Mouse (Mus musculus) thymus, postnatal 14 days (tissue): Measurements from ENCODE around the gene Nr2e3.
A peak's percentile ranks its signal among the peaks of the same experiment; 100 is the strongest.
"Not testable (repeated sequence)": the region's sequence is repeated elsewhere in the genome, so short reads cannot be mapped to it uniquely, and the experiment has no call there.

Experiments used
- DNase-seq: peaks from one replicate; pipeline ENCODE4 v3.0.0; 2021

Gene Nr2e3

DNA sequence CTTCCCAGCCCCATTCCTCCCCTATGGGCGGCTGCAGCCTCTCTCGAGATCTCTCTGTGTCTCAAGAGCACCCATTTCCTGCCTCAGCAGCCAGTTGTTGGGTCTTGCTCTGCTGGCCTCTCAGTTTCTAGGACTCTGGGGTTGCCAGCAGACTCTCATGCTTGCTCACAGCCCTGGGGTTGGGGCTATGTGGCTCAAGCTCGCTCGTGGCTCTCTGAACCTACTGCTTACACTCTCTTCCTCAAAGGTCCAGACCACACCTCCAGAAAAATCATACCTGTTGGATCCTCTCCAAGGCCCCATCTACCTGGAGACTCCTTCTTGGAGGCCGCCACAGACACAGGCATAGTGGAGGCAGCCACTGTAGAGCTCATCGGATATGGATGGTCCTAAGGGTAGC lies 10.9 kb downstream of the Nr2e3 start:
- no peak for DNase-seq

DNA sequence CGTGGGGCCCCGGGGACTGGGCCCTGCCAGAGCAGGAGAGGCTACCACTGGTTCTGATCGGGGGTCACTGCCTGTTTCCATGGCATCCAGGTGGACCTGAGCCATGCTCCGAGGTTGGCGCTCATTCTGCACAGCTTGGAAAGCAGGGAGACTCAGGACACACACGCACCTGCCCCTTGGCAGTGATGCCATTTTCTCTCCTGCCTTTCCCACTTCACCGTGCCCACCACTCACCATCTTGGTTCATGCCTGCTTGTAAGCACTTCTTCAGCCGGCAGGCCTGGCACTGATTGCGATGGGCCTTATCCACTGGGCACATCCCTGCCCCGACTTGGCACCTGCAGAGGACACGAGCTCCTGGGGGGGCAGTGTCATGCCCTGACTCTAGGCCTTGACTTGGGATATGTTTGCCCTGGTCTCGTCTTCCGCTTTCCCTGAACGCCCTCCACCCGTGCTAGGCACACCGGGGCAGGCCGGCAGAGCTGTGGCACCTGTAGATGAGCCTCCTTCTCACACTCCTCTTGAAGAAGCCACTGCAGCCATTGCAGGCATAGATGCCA lies 11.7 kb downstream of the Nr2e3 start:
- no peak for DNase-seq

DNA sequence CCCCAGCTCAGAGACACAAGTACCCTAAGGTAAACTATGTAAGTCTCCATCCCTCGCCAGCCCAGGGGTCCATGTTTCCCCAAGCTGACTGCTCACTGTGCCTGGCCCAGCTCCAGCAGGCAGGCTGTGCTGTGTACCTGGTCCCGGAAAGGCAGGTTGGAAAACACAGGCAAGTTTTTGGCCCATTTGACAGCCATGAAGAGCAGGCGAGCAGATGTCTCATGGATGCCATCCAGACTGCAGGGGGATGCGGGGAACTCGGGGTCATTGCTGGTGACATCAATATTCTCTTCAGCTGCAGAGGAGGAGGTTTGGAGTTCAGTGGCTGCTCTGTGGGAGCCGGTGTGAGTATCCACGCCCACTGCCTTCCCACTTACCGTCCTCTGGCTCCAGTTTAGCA lies 12.2 kb downstream of the Nr2e3 start:
- DNase-seq, result no peak

DNA sequence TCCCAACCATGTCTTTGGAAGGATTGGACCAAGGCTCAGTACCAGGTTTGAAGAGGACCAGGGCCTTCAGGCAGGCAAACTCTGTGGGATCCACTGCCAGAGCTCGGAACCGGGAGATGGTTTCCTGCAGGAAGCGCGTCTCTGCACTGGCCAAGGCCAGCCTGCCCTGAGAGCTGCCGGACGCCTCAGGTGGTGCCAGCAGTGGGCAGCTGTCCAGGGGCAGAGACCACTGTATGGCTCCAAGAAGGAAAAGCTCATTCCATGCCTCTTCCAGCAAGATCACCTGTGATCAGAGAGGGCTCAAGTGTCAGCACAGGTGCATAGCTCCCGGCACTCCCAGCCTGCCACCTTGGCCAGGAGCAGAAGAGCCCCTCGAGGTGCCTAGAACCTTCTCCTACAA lies 13.2 kb downstream of the Nr2e3 start:
- DNase-seq, result no peak

DNA sequence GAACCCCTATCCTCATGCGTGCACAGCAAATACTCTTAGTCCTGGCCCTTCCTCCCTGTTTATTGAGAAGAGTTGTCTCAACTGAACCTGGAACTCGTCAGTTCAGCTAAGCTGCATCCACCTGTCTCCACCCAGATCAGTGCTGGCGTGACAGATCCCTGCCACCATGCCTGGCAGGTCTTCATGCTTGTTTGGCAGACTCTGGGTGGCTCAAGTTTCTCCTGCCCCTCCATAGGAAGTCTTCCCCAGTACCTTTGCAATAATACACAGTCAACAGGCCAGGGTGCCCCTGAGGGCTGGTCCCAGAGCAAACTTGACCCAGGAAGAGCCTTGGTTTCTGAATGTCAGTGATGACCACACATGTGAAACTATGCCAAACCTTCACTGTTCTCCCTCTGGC lies 15.2 kb downstream of the Nr2e3 start:
- no peak for DNase-seq

DNA sequence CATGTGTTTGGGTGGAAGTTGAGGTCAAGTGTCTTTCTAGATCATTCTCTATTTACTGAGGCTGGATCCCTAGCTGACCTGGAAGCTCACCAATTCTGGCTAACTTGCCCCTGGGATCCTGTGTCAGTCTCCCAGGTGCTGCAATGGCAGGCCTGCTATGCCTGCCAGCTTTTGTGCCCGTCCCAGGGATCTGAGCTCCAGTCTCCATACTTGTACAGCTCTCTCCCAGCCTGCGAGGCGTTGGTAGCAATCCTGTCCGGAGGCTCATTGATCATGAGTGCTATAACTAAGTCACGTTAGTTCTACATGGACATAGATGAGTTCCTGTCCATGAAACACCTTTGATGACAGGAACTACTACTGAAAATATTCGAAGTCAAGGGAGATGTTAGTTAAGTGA lies 16.6 kb downstream of the Nr2e3 start:
- no peak for DNase-seq

DNA sequence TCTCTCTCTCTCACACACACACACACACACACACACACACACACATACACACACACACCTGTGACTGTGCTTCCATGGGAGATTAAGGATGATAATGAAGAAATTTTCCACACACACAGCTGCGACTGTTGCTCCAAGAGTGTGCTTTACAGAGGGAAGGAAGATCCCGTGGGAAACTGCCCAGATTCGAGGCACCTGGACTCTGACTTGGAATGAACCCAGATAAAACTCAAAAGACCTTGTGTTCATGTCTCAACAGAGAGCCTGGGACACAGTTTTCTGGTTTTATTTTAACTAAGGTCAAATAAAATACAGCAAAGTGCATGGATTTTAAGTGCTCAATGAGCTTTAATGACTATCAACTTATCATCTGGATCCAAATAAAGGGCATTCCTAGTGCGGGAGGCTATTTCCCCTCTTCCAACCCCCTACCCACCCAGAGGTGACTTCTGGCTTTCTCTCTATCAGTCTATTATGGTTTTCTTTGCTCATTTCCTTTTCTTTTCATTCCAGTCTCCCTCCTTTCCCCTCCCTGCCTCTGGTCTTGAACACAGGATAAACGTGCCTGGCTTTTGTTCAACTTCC lies 17.9 kb downstream of the Nr2e3 start:
- no peak for DNase-seq

DNA sequence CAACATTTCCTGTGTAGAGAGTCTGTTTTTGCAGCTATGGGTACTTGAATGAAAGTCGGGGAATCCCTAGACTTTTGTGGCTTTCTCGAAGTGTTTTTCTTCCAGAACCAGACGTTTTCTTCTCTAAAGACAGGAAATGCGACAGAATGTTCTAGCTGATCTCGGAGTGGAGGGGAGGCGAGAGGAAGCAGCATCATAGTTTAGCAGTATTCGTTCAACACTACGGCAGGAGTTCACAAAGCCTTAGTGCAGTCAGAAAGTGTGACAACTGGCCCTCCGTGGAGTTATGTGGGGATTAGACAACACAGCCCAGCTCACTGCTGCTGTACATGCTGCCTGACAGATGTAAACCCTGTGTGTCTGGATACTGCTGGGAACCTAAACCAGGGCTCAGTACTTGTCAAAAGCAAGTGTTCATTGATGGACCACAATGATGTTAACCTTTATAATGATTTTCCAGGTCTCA lies 18.5 kb downstream of the Nr2e3 start:
- peak; percentile 50 for DNase-seq

DNA sequence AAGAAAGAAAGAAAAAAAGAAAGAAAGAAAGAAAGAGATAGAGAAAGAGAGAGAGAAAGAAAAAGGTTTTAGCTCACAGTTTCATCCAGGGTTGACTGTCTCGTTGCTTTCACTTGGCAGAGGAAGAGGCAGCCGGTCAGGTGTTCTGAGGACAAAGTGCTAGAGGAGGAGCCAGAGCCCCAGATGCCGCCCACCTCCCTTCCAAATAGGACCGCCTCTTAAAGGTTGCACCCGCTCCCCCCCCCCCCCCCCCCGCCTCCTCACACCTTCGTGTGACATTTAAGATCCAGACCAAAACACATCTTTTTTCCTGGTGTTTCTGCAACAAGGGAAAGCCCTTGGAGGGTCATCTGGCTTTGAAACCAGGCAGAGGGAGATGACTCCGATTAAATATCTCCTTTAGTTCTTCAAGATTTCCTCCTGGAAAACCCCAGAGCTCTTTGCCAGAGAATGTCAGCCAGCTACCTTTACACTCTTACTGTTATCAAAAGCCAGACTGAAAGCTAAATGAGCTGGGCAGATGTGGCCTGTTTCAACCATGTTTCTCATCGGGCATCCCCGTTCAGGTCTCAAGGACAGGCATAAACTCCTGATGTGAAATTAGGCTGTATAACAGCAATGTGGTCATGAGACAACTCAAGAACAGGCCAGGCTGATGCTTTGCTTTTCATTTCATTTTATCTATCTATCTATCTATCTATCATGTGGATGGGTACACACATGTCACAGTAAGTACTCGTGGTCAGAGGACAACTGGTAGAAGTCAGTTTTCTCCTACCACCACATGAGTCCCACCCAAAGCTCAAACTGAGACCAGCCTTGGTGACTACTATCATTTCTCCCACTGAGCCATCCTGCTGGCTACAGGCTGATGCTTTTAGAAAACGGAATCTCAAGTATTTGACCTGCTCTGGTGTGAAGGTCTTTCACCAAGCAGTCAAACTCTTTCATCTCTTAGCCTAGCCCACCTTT lies 19.3 kb downstream of the Nr2e3 start:
- DNase-seq, result no peak

DNA sequence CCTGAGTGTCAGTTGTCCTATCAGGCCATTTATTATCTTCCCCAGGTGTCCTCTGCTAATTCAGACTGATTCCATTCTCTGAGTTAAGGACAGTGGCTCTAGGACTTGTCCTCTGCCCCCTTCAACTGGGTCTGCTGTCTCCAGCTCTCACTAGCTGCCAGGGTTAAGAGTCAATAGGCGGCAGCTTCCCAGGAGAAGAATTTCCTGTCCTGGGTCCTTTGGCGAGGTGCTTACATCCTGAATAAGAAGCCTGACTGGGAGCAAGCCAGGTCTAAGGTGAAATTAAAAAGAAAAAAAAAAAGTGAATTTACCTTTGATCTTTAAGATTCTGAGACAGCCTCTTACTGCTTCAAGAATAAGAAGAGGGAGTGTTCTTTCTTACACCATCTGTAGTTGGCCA lies 20.8 kb downstream of the Nr2e3 start:
- no peak for DNase-seq

DNA sequence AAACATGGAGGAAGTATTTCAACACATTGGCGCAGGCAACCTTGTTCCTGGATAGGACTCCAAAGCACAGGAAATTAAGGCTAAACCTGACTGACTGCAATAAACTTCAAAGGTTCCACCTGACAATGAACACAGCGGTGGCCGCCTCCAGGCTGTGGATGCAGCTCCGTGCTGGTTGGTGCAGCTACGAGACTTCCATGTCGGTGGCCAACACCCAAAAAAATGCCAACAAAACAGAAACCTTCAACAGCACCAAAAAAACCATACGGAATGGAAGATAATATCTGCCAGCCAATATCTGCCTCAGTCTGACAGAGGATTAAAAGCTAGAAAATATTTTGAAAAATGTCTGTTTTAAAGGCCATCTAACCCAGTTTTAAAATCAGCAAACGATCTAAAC lies 21.9 kb downstream of the Nr2e3 start:
- DNase-seq, result no peak

DNA sequence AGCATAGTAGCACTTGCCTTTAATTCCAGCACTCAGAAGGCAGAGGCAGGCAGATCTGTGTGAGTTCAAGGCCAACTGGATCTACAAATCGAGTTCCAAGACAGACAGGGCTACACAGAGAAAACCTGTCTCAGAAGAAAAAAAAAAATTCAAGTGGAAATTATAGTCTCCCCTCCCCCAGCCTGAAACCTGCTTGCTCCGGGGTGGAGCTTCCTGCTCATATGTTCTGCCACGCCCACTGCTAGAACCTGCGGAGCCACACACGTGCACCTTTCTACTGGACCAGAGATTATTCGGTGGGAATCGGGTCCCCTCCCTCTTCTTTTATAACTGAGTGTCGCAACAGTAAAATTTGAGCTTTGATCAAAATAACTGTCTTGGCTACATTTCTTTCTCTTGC lies 24.6 kb downstream of the Nr2e3 start:
- not testable (repeated sequence) for DNase-seq

DNA sequence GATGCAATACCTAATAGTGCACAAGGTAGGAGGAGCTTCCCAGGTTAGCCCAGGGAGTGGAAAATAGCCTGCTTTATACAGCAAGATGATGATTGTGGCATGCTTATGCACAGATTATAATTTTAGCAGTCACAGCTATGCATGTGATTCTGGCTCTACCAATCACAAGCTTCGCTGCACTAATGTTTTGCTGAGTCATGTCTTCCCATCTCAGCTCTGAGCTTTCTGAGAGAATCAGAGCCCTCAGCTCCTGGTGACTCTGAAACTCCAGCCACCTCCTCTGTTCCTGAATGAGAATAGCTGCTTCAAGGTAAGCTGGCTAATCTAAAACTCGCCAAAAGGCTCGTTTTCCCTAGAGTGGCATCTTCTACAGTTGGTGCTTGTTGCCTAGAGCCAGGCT lies 30.2 kb downstream of the Nr2e3 start:
- no peak for DNase-seq

DNA sequence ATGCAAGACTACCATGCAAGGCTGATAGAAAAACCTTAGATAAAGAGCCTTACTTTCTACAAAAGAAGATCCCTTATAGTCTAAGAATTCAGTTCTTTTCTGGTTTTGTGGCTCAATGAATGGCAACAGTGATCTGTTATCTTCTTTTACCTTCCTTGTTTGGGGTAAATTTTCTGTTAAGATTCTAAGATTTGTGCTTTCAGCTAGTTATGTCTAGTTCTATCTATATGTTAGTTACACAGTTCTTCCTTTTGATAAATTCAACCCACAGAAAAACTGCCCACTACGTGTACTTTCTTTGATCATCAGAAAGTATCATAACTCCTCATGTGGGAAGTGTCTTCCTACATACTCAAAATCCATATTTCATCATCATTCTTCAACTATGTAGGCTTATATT lies 45.7 kb downstream of the Nr2e3 start:
- DNase-seq, result no peak

DNA sequence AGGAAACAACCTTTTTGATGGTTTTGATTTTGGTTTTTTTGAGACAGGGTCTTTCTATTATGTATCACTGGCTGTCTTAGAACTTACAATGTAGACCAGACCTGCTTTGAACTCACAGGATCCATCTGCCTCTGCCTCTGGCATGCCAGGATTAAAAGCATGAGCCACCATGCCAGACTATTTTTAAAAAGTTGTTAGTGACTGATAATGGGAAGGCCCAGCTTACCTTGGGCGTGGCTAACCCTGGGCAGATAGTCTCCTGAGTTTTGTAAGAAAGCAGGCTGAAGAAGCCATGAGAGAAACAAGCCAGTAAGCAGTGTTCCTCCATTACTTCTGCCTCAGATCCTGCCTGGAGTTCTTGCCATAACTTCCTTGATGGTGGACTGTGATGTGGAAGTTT lies 57.1 kb downstream of the Nr2e3 start:
- DNase-seq, result no peak
